8 mouse cellular contexts compared by ENCODE assay signal in genomic region chr2:105903896-105904756, GRCm38 (mm10). TPM values are rescaled to one million over a fixed set of nuclear protein-coding genes. Genes with fewer than 3 reads are reported as not detected.
DNase-seq lines count a peak whose midpoint lies in the region; ATAC-seq and TF ChIP-seq lines count a peak whose summit lies in the region.

Gene Elp4 (minus strand): TSS chr2:105904564.
Gene Immp1l (plus strand): TSS chr2:105904638.

- H3K27me3 ChIP-seq in heart, embryonic 12.5 days (replicated peaks): no peaks in the 10 kb centered on the region
- no peaks in the 10 kb centered on the region for H3K27me3 ChIP-seq in kidney, postnatal 0 days (ENCODE audit: insufficient read depth, low read length)
- H3K27me3 ChIP-seq in liver, embryonic 11.5 days (replicated peaks; ENCODE audit: control insufficient read depth, insufficient read depth, low read length): no peaks in the 10 kb centered on the region
- no peaks in the 10 kb centered on the region for H3K27me3 ChIP-seq in stomach, embryonic 14.5 days (ENCODE audit: control insufficient read depth, insufficient read depth, low read length)

- TF ChIP-seq CTCF in kidney, postnatal 0 days (IDR thresholded peaks at IDR 0.05; ENCODE audit: low read depth): no peak

- H3K36me3 ChIP-seq in heart, embryonic 12.5 days: peaks cover 5% of the 10 kb centered on the region; the same call in 1 of the 2 replicates
- H3K36me3 ChIP-seq in kidney, postnatal 0 days (ENCODE audit: insufficient read depth, low read length): no peaks in the 10 kb centered on the region
- H3K36me3 ChIP-seq in liver, embryonic 11.5 days (ENCODE audit: control insufficient read depth, insufficient read depth, low read length): no peaks in the 10 kb centered on the region
- no peaks in the 10 kb centered on the region; the same call in 1 of the 2 replicates for H3K36me3 ChIP-seq in stomach, embryonic 14.5 days (ENCODE audit: control insufficient read depth, insufficient read depth, low read length)

- peak; percentile 96 for DNase-seq in CD4-positive helper T cell, adult 2 months (ENCODE audit: low read depth, low spot score)
- DNase-seq in brain, embryonic 18.5 days (ENCODE audit: low read depth, low spot score): peak; percentile 95
- DNase-seq in kidney, postnatal 0 days (ENCODE audit: low spot score): peak; percentile 99
- peak; percentile 86 for DNase-seq in liver, embryonic 11.5 days (ENCODE audit: low spot score)
- DNase-seq in naive thymus-derived CD4-positive, alpha-beta T cell, adult 2 months (ENCODE audit: low read depth): peak; percentile 98

- no peaks in the 10 kb centered on the region; the same call in 1 of the 2 replicates for H3K4me1 ChIP-seq in heart, embryonic 12.5 days (replicated peaks)
- no peaks in the 10 kb centered on the region for H3K4me1 ChIP-seq in kidney, postnatal 0 days (replicated peaks; ENCODE audit: insufficient read depth, low read length)
- H3K4me1 ChIP-seq in liver, embryonic 11.5 days (replicated peaks; ENCODE audit: control insufficient read depth, insufficient read depth, low read length): 0 out of 2 replicates have a peak, but pooled peaks cover 3% of the 10 kb centered on the region
- no peaks in the 10 kb centered on the region for H3K4me1 ChIP-seq in stomach, embryonic 14.5 days (ENCODE audit: control insufficient read depth, insufficient read depth, low read length)

- peak; percentile 97 for ATAC-seq in erythroid progenitor cell, adult 5-6 weeks (replicated peaks; ENCODE audit: low FRiP score, poor library complexity, severe bottlenecking)
- ATAC-seq in heart, embryonic 12.5 days (ENCODE audit: insufficient number of reproducible peaks, low FRiP score): peak; percentile 100
- peak; percentile 100 for ATAC-seq in kidney, postnatal 0 days (replicated peaks; ENCODE audit: low FRiP score, low read depth)
- ATAC-seq in liver, embryonic 11.5 days (replicated peaks; ENCODE audit: low FRiP score): peak; percentile 99
- peak; percentile 100 for ATAC-seq in stomach, embryonic 14.5 days (ENCODE audit: insufficient number of reproducible peaks, insufficient read depth, low FRiP score, low read depth)

- WGBS in heart, embryonic 12.5 days: 0% methylated on average over 39 of the region's 39 CpGs
- under 1% methylated on average over 39 of the region's 39 CpGs for WGBS in kidney, postnatal 0 days
- WGBS in liver, embryonic 11.5 days: under 1% methylated on average over 39 of the region's 39 CpGs
- WGBS in stomach, embryonic 14.5 days: under 1% methylated on average over 39 of the region's 39 CpGs

- no peaks in the 10 kb centered on the region for H3K9me3 ChIP-seq in heart, embryonic 12.5 days (replicated peaks)
- no peaks in the 10 kb centered on the region for H3K9me3 ChIP-seq in kidney, postnatal 0 days (replicated peaks; ENCODE audit: low read length)
- no peaks in the 10 kb centered on the region for H3K9me3 ChIP-seq in liver, embryonic 11.5 days (ENCODE audit: control insufficient read depth, low read length)
- no peaks in the 10 kb centered on the region for H3K9me3 ChIP-seq in stomach, embryonic 14.5 days (ENCODE audit: control insufficient read depth, low read depth, low read length)

- peak within 1 kb of the TSS; percentile 81 for H3K4me2 ChIP-seq in heart, embryonic 12.5 days
- H3K4me2 ChIP-seq in kidney, postnatal 0 days (ENCODE audit: low read length): peak within 1 kb of the TSS; percentile 87
- peak within 1 kb of the TSS; percentile 81 for H3K4me2 ChIP-seq in liver, embryonic 11.5 days
- peak within 1 kb of the TSS; percentile 74 for H3K4me2 ChIP-seq in stomach, embryonic 14.5 days (replicated peaks; ENCODE audit: low read depth, low read length)

- H3K27ac ChIP-seq in heart, embryonic 12.5 days (ENCODE audit: poor library complexity, severe bottlenecking): peak within 1 kb of the TSS; percentile 51; the same call in 1 of the 2 replicates
- peak within 1 kb of the TSS; percentile 68 for H3K27ac ChIP-seq in kidney, postnatal 0 days
- no peak within 1 kb of the TSS for H3K27ac ChIP-seq in liver, embryonic 11.5 days (ENCODE audit: low read depth, low read length)
- H3K27ac ChIP-seq in stomach, embryonic 14.5 days (ENCODE audit: low read length): peak within 1 kb of the TSS; percentile 39; the same call in 1 of the 2 replicates

- H3K4me3 ChIP-seq in heart, embryonic 12.5 days: peak within 1 kb of the TSS; percentile 82
- H3K4me3 ChIP-seq in kidney, postnatal 0 days (replicated peaks; ENCODE audit: low read depth, low read length): peak within 1 kb of the TSS; percentile 53
- peak within 1 kb of the TSS; percentile 88 for H3K4me3 ChIP-seq in liver, embryonic 11.5 days (ENCODE audit: low read depth, low read length)
- H3K4me3 ChIP-seq in stomach, embryonic 14.5 days (ENCODE audit: low read depth, low read length): peak within 1 kb of the TSS; percentile 84

- peak within 1 kb of the TSS; percentile 90 for H3K9ac ChIP-seq in heart, embryonic 12.5 days
- H3K9ac ChIP-seq in kidney, postnatal 0 days (ENCODE audit: low read depth, low read length): peak within 1 kb of the TSS; percentile 68
- peak within 1 kb of the TSS; percentile 89 for H3K9ac ChIP-seq in liver, embryonic 11.5 days (ENCODE audit: low read depth, low read length)
- H3K9ac ChIP-seq in stomach, embryonic 14.5 days (replicated peaks; ENCODE audit: low read depth, low read length): peak within 1 kb of the TSS; percentile 68

RNA-seq across cellular contexts. Expression of gene Elp4, which starts in this region (rescaled TPM):
- 9.0 and 34.8 TPM in 2 replicates for total RNA-seq in erythroid progenitor cell, adult 5-6 weeks (2015; ENCODE audit: low replicate concordance)
- 6.5 and 9.2 TPM in 2 replicates for total RNA-seq in erythroid progenitor cell, adult 5-6 weeks (2017; ENCODE audit: low replicate concordance)
- polyA plus RNA-seq in heart, embryonic 12.5 days (2016; fragmentation: Nextera tagmentation; extraction: Ambion mirVana): 20.7 and 22.6 TPM in 2 replicates
- 22.8 and 28.8 TPM in 2 replicates for polyA plus RNA-seq in kidney, postnatal 0 days (2015; fragmentation: Nextera tagmentation; extraction: Ambion mirVana)
- polyA plus RNA-seq in liver, embryonic 11.5 days (2014; fragmentation: Nextera tagmentation; extraction: Ambion mirVana): 28.2 and 35.3 TPM in 2 replicates
- 34.2 and 40.4 TPM in 2 replicates for polyA plus RNA-seq in stomach, embryonic 14.5 days (2014; fragmentation: Nextera tagmentation; extraction: Ambion mirVana)

RNA-seq across cellular contexts. Expression of gene Immp1l, which starts in this region (rescaled TPM):
- 9.6 and 13.3 TPM in 2 replicates for total RNA-seq in erythroid progenitor cell, adult 5-6 weeks (2015; ENCODE audit: low replicate concordance)
- 12.0 and 17.7 TPM in 2 replicates for total RNA-seq in erythroid progenitor cell, adult 5-6 weeks (2017; ENCODE audit: low replicate concordance)
- polyA plus RNA-seq in heart, embryonic 12.5 days (2016; fragmentation: Nextera tagmentation; extraction: Ambion mirVana): 104 and 111 TPM in 2 replicates
- 152 and 157 TPM in 2 replicates for polyA plus RNA-seq in kidney, postnatal 0 days (2015; fragmentation: Nextera tagmentation; extraction: Ambion mirVana)
- polyA plus RNA-seq in liver, embryonic 11.5 days (2014; fragmentation: Nextera tagmentation; extraction: Ambion mirVana): 105 and 110 TPM in 2 replicates
- polyA plus RNA-seq in stomach, embryonic 14.5 days (2014; fragmentation: Nextera tagmentation; extraction: Ambion mirVana): 134 and 149 TPM in 2 replicates
